7 mouse cellular contexts compared by ENCODE assay signal in genomic region chr13:21897245-21897634, GRCm38 (mm10). TPM values are rescaled to one million over a fixed set of nuclear protein-coding genes. Genes with fewer than 3 reads are reported as not detected.
DNase-seq lines count a peak whose midpoint lies in the region; ATAC-seq and TF ChIP-seq lines count a peak whose summit lies in the region.

No protein-coding gene starts in this region.

- peaks cover 36% of the 10 kb centered on the region for H3K27me3 ChIP-seq in megakaryocyte, embryonic 14.5 days (replicated peaks)
- no peaks in the 10 kb centered on the region for H3K27me3 ChIP-seq in forebrain, postnatal 0 days (ENCODE audit: insufficient read depth, low read length)
- H3K27me3 ChIP-seq in liver, embryonic 15.5 days = peaks cover 17% of the 10 kb centered on the region

- ATAC-seq in megakaryocyte, adult 5-6 weeks (ENCODE audit: poor library complexity, severe bottlenecking) = no peak
- ATAC-seq in forebrain, postnatal 0 days = no peak; the same call in 1 of the 2 replicates
- ATAC-seq in liver, embryonic 15.5 days (ENCODE audit: insufficient read depth) = no peak

- H3K9ac ChIP-seq in forebrain, postnatal 0 days = peak overlapping the region; percentile 82
- no peak overlapping the region for H3K9ac ChIP-seq in liver, embryonic 15.5 days

- peaks cover 11% of the 10 kb centered on the region for H3K4me1 ChIP-seq in megakaryocyte, embryonic 14.5 days
- H3K4me1 ChIP-seq in forebrain, postnatal 0 days (ENCODE audit: insufficient read depth) = no peaks in the 10 kb centered on the region; the same call in 1 of the 2 replicates
- peaks cover 6% of the 10 kb centered on the region for H3K4me1 ChIP-seq in liver, embryonic 15.5 days (replicated peaks)

- TF ChIP-seq CTCF in forebrain, postnatal 0 days (IDR thresholded peaks at IDR 0.05; ENCODE audit: low read depth) = no peak

- peak overlapping the region; percentile 78 for H3K4me3 ChIP-seq in megakaryocyte, embryonic 14.5 days (replicated peaks)
- peak overlapping the region; percentile 65 for H3K4me3 ChIP-seq in forebrain, postnatal 0 days (ENCODE audit: low read depth, low read length)
- peak overlapping the region; percentile 41 for H3K4me3 ChIP-seq in liver, embryonic 15.5 days (replicated peaks)

- H3K36me3 ChIP-seq in megakaryocyte, embryonic 14.5 days (replicated peaks; ENCODE audit: low read length) = no peaks in the 10 kb centered on the region
- H3K36me3 ChIP-seq in forebrain, postnatal 0 days (ENCODE audit: insufficient read depth) = no peaks in the 10 kb centered on the region
- no peaks in the 10 kb centered on the region for H3K36me3 ChIP-seq in liver, embryonic 15.5 days (replicated peaks)

- WGBS in forebrain, postnatal 0 days = under 1% methylated on average over 11 of the region's 11 CpGs
- WGBS in liver, embryonic 15.5 days (ENCODE audit: insufficient replicate concordance) = 1% methylated on average over 11 of the region's 11 CpGs

- no peak for DNase-seq in forebrain, postnatal 0 days
- DNase-seq in T-cell, adult 2 months (ENCODE audit: low spot score) = no peak
- DNase-seq in spleen, adult 12 weeks (ENCODE audit: low spot score) = no peak
- no peak for DNase-seq in right cerebral cortex, postnatal 10 days (ENCODE audit: low spot score in 2 of 2)

- H3K9me3 ChIP-seq in megakaryocyte, embryonic 14.5 days = peaks cover 11% of the 10 kb centered on the region
- H3K9me3 ChIP-seq in forebrain, postnatal 0 days (ENCODE audit: low read length) = no peaks in the 10 kb centered on the region
- no peaks in the 10 kb centered on the region for H3K9me3 ChIP-seq in liver, embryonic 15.5 days (replicated peaks)

- H3K27ac ChIP-seq in forebrain, postnatal 0 days (ENCODE audit: low read depth, low read length) = peak overlapping the region; percentile 94
- H3K27ac ChIP-seq in liver, embryonic 15.5 days (replicated peaks) = no peak overlapping the region

- peak overlapping the region; percentile 47 for H3K4me2 ChIP-seq in forebrain, postnatal 0 days (ENCODE audit: low read depth)
- peak overlapping the region; percentile 63 for H3K4me2 ChIP-seq in liver, embryonic 15.5 days

RNA-seq across cellular contexts. Expression of gene Zfp184, which starts 47.7 kb away (rescaled TPM):
- not detected in 2 replicates for polyA plus RNA-seq in megakaryocyte, embryonic 14.5 days (2012; ENCODE audit: insufficient read depth, low replicate concordance)
- 0.23 and 0.36 TPM in 2 replicates for total RNA-seq in megakaryocyte, adult 5-6 weeks (2015)
- 0.65 TPM in 1 of 2 replicates, not detected in the other for total RNA-seq in megakaryocyte, adult 5-6 weeks (2017)
- 20.7 and 21.6 TPM in 2 replicates for total RNA-seq in forebrain, postnatal 0 days (2014; rRNA removed)
- 15.3 and 17.2 TPM in 2 replicates for polyA plus RNA-seq in forebrain, postnatal 0 days (2015; fragmentation: Nextera tagmentation; extraction: Ambion mirVana)
- polyA plus RNA-seq in liver, embryonic 15.5 days (2015; fragmentation: Nextera tagmentation; extraction: Ambion mirVana) = 0.59 and 0.71 TPM in 2 replicates
